Mouse (Mus musculus): ENCODE results near the gene Pheta1.

Pheta1 gene

DNA sequence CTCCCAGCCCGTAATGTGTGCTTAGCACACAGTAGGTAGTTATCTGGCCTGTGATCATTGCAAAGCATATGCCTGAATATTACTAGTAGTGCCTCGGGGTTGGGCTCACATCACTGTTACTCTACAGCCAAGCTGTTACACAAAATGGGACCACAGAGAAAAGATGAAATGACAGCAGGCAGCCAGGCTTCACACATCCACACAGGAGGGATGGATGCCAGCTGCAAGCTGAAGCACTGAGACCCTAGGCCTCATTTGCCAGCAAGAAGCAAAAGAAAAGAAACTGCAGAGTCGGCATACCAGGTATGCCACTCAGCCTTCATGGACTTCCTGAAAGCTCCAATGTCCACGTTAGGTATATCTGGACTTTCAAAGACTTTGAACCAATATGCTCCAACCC is 20.9 kb upstream of the Pheta1 start:
- no peak for DNase-seq

DNA sequence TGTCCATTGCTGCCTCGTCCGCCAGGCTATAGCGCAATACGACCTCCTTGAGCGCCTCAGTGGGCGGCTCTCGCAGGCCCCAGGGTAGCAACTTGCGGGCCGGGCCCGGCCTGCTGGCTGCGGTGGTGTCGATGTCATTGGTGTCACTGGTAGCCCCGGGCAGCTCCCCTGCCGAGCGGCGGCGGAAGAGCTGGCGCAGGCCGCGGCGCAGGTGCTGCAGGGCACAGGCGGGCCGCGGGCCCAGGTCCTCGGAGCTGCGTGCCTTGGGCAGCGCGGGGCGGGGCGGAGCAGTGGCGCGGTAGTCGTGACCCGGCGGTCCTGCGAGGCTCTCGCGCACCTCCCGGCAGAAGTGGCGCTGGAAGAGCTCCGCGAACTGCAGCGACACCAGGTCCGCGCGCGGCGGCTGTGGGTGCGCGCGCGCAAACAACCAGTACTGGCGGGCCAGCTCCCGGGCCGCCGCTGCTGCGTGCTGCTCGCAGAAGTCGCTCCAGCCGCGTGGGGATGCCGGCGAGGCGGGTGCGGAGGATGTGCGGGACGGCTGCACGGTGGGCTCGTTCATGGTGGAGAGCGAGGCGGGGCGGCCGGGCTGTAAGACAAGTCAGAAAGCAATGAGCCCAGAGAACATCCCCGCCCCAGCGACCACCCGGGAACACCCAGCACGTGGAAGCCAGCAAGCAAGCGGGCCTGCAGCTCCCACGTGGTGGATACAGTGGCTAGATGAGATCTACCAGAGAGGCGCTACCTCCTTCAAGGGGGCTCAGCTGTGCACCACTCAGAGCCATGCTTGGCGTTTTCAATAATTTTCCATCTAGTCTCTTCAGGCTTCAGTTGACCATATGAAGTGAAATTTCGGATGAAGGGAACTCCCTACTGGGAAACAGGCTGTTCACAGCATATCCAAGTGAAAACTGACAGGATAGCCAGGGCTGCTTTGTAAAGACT is 20.0 kb upstream of the Pheta1 start:
- no peak for DNase-seq

DNA sequence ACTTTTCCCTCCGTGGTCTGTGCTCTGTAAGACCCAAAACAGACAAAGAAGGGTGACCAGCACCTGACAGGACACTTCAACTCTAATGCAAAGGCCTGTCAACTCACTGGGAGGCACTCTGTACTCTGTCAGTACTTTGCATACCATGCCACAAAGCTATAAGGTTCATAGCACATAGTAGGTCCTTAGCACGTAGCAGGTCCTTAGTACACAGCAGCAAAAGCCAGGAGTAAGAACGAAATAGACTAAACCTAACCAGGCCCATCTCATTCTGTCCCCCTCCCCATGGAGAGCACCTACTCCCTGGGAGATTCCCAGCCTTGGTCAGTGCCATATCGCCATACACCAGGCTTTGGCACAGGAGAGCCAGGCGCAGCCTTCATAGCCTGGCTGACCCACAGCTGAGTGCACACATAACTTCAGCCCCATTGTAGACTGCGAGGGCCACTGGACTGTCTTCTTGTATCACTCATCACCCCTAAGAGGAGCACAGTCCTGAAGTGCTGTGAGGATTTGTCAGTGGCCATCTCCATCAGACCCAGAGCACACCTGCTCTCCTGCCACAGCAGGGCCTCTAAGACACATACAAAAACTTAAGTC is 17.7 kb upstream of the Pheta1 start:
- no peak for DNase-seq

DNA sequence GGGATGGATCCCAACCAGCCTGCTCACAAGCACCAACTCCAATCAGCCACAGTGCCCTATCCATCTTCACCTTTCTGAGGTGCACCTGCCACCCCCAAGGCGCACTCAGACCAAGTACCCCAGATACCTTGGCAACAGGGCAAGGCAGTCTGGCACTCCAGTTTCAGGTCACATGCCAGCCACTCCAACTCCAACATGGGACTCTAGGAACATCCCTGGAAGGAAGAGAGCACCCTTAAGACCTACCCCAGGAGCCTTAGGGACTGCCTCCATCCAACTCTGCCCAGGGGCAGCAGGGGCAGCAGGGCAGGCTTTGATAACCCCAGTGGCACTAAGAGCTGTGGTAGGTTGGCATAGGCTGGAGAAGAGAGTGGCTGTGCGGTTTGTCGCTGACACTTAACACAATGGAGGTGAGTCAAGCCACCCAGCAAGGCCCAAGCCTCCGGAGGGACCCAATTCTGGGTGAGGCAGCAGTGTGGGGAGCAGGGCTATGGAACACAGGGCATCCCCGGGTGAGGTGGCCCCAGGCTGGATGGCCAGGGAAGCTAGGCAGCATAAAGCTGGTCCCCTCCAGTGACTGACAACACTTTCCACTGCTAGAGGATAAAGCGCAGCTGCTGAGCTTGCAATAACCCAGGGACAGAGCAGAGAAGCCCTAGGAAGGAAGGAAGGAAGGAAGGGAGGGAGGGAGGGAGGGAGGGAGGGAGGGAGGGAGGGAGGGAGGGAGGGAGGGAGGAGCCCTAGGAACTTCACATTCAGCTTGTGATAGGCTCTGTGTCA is 16.2 kb upstream of the Pheta1 start:
- no peak for DNase-seq

DNA sequence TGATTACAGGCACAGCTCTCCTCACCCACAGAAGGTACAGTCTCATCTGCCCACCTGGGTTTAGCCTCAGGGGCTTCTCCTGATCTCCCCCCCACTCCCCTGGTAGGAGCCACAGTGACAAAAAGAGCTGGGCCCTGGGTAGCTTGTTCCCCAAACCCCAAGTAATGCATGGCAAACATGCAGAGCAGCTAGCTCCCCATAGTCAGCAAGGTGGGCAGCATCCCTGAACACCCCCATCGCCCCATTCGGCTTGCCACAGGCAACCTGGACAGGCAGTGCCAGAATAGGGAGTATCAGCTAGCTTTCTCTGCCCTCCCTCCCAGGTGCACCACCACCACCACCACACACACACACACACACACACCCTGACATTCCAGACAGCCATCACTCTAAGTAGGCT is 15.6 kb upstream of the Pheta1 start:
- no peak for DNase-seq

DNA sequence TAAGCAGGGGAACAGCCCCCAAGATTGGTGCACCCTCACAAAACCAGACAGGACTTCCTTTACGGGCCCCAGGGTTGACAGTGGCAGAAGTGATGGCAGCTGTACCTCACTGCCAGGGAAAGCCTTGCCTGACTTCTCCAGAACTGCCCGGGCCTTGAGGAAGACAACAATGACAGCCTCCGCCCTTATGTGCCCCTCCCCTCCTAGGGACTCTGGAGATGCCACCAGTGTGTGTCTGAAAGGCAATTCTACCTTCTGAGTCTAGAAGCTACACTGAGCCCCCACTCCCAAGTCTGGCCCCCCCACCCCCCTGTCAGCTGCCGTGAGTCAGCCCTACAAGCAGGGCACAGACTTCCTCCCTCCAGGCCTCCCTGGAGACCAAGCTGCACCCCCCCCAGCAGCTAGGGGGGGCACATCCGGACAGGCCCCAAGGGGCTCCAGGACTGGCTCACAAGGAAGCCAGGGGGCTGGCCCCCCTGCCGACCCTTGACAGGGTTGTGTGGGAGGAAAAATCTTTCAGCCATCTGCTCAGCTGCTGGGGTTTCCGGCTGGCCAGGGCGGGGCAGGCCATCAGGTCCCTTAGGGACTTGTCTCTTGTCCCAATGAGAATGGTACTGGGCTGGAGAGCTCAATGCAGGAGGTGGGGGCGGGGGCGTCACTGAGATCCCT is 15.1 kb upstream of the Pheta1 start:
- peak; percentile 56 to 76 for DNase-seq

DNA sequence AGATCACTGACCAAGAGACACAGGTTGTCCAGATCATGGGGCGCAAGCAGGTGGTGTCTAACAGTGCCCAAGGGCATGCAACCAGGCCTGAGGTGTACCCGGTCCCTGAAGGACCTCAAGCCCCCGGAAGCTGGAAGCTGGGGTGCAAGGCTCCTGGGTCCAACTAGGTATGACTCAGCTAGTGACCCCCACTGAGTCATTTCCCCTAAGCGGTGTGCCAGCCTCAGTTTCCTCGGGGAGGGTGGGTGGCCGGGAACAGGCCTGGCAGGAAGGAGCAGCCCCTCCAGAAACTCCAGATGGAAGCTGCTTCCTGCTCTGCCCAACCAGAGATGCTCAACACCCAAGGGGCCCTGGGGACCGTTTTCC is 14.6 kb upstream of the Pheta1 start:
- no peak for DNase-seq

DNA sequence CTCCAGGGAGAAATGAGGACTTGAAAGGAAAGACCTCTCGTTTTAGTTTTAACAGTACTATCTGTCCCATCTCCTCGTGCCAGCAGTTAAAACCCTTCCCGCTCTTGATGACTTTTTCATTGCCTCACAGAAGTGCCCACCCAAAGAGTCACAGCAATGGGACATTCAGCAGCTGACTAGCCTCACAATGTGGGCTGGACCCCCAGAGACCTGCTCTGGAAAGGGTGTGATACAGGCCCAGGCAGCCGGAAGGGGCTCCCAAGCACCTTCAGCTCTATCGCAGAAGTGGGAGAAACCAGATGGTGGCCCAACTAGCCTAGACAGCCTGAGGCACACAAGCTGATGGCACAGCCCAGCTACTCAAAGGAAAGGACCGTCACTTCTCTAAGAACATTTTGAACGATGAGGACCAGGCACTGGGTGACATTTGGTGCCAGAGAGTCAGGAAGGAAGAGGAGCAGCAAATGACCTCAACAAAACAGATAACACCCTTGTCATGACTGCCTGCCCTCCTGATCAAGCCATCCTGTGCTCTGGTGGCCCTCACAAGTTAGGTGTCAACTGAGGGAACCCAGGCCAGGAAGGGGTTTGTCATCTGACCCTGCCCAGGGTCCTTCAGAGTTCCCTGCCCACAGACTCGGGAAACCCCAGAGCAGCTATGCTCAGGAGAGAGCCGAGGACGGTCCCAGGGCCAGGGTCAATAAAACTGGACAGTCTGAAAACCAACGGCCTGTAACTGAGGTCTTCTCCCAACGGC is 13.6 kb upstream of the Pheta1 start:
- no peak for DNase-seq

DNA sequence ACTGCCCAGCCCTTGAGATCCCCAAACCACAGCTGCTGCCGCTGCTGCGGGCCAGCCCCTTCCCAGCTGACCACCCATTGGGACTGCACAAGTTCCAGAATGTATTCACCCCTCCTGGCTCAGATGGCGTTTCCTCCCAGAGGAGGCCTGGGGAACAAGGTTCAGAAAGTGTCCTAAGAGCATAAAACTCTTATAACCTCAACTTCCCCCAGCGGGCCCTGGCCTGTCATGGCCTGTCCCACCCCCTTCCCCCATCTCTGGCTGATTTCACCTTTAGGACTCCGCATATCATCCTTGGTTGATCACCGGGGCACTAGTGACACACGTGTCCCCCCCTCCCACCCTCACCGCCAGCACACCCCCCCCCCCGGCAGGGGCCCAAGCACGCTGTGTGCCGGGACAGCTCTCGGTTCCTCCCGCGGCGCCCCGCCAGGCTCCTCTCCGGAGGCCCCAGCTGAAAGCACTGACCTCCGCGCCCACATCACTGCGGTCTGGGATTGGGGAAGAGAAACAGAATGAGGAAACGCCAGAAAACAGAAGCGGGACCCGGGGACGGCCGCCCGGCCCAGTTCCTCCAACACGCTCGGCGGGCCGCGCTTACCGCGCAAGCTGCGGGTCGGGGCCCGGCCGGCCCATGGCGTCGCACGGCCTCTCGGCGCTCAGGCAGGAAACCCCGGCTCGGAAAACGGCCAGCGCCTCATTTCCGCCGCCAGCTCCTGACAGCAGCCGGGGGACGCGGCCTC is 12.7 kb upstream of the Pheta1 start:
- DNase-seq: peak; percentile 49 to 66

DNA sequence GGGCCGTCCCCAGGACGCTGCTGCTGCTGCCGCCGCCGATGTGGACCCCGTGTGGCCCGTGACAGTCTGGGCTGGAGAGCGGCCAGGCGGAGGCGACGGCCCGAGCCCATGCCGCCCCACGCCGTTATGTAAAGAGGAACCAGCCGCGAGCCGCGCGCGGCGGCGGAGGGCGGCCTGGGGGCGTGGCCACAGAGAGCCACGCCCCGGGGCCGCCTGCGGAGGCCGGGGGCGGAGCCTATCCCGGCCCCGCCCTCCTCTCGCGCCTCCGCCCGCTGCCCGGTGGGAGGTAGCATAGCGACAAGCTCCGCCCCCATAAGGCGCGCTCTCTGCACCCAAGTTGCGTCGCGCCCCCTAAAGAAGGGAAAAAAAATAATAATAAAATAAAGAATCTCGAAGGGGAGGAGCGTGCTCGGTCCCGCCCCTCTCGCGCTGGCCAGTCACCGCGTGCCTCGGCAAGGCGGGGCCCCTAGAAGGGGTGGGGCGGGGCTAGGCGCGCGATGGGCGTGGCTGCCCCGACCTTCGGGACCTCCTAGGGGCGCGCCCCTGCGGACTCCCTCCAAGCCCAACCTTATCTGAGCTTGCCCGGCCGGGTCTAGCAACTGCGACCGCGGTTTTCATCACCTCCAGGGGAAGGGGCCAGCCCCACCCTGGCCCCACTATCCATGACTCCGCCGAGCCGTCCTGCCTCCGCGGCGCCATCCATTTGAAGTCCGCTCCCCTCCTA is 11.9 kb upstream of the Pheta1 start:
- DNase-seq: peak; percentile 75 to 81

DNA sequence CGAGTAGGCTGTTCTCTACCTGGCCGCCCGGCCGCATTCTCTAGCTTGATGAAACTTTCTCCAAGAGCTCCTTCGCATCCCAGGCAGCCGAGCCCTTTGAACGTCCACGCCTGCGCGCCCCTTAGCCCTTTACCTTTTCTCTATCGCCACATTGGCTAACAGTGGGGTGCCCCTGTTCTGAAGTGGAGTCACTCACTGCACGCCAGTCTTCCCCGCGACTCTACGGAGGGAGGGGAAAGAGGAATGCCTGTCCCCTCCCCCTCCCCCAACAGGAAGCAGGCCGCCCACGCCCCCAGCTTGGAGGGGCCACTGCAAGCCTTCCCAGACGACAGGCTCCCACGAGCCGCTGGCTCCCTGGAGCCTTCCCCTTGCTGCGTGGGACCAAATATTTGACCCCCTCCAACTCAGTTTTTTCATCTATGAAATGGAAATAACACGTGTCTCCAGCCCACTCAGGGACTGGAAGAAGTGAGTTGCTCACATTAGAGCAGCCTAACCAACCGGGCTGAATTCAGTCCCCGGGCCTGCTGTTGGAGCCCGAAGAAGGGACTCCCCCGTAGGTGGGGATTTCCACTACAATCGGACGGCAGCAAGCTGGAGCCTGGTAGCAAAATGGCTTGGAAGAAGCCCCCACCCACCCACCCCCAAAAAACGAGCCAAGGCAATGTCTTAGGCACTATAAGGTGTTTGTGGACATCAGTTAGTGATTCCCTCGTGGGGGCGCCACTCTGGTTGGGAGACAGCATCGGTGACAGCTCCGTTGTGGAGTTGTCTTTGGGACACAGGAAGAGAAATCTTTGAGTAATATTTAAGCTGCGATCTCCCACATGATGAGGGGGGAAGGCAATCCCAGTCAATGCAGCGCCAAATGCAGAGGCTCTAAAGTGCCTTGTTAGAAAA is 11.1 kb upstream of the Pheta1 start, which contains the start of gene Sh2b3:
Sh2b3 (minus strand) TSS at position 206 of the 900 bp plus-strand sequence.
- DNase-seq: peak; percentile 52 to 70

DNA sequence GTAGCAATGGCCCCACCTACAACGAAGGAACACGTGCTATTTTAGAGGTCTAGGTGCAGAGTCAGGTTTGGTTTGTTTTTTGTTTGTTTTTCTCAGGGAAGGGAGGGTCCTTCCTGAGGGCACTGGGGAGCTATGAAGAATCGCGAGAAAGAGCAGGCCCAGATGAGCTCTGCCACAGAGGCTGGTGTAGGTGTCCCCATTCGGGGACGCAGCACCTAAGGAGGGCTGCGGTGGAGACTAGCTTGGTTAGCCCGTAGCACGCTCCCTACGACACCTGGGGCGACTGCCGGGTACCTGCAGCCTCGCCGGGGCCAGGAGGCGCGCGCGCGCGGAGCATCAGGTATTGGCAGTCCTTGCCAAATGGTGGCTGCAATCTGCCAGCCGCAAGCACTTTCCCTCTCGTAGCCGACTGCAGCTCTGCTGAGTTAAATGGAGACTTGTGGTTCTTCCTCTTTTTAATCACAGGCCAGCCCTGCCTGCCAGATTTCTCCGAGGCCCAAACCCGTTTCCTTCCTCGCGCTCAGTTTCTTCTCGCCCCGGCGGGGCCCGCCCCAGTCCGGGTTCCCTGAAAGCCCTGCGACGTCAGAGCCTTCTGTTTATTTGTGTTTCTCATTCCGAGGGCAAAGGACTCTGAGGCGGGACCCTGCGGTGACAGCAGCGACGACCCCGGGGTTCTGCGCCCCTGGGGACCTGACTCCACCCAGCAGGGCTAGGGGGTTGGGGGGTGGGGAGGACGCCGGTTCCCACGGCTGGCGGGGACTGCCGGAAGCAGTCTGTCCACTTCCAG is 10.2 kb upstream of the Pheta1 start:
- DNase-seq: peak; percentile 43 to 51

DNA sequence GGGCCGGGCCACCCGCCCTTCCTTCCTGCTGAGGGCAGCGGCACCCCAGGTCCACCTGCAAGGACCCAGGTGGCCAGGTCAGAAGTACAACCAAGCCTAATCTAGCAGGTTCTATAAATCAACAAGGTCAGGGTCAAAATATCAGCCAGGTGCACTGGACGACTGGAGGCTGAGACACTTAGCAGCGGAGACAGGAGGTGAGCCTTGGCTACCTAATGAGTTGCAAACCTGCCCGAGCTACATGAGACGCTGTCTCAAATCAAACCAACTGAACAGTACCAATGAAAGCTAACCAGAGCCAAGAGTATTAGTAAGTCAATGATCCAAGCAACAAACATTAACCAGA is 9.7 kb upstream of the Pheta1 start:
- no peak for DNase-seq

DNA sequence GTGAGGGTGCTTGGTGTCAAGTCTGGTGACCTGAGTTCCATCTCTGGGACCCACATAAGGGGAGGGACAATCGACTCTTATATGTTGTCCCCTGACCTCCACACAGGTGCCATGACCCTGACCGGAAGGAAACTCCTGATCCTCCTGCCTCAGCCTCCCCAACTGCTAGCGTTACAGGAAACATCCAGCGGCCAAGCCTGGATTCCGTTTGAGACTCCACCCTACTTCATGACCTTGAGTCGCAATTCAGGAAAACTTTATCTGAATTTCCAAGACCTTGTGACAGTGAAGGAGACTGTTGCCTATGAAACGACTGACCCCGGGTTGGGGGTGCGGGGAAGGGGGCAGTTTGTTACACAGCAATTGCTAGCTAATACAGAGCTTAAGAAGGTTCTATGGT is 7.3 kb upstream of the Pheta1 start:
- DNase-seq: no peak

DNA sequence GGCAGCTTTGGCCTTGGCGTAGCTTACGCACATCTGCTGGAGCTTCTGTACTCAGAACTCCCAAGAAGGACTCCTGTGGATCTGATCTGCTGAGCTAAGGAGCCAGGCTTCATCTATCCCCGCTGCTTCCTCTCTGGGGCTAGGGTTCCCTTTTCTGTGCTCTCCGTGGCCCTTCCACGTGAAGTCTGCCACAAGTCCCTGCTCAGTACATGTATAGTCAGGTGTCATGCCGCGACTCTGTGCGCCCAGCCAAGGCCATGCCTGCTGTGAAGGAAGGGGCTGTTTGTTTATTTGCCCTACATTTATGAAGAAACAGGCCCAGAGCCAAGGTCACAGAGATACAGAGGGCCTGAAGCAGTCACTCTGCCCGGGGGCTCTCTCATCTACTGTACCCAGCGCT is 6.8 kb upstream of the Pheta1 start:
- DNase-seq: no peak

DNA sequence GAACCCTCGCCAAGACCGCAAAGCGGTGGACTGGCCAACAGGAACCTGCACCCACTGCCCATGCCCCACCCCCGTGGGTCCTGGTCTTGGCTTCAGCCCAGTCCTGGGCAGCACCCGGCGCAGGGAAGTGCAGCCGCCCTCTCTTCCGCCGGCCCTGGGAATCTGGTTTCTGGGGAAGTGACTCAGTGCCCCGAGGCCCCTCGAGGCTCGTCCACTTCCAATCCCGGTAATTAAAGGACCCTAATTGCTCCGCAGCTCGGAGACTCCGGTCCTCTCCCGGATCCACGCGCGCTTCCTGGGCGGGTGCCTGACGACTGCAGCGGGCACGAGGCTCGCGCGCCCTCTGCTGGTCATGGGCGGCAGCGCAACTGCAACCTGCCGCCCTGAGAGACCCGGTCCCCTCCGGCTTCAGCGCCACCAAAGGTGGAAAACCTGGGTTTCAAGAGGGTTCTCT is 6.1 kb upstream of the Pheta1 start:
- peak; percentile 67 to 71 for DNase-seq

DNA sequence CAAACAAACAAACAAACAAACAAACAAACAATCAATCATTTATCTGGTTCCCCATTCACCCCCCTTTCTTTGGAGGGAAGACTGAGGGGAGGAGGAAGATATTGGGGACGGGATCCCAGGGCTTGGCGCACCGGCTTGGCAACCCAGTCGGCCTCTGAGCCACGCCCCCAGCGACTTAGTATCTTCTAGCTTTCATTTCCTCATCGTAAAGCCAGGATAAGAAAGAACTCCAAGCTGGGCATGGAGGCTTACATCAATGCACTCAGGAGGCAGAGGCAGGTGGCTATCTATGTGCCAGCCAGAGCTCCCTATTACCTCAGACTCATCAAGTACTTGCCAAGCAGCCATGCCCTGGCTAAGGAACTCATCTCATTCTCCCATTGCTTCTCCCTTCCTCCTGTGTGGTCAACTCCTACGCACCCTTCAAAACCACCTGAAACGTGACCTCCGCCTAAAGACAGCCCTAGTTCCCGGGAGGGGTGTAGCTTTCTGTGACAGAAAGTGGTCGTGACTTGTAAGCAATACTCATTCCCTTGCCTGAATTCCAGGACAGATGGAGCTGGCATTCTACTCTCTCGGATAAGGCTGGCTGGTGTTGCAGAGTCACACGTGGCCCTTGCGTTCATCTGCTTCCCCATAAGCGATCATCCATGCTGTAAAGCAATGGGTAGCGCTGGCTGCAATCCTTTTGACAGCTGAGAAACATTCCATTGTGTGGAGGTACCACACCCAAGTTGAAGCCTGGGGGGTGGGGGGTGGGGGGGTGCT is 5.5 kb upstream of the Pheta1 start:
- DNase-seq: no peak

DNA sequence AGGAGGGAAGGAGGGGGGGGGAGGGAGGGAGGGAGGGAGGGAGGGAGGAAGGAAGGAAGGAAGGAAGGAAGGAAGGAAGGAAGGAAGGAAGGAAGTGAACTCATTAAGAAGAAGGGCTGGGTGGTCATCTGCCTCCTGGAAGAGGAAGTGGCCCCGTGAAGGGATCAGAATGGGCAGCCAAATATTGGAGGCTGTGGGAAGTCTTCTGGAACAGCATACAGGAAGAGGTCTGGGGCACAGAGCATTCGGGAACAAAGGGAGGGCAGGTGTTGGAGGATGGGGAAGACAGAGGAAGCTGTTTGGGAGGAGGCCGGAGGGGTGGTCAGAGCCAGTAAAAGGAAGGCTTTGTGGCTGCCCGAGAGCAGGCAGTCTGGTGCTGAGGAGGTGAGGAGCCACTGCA is 3.4 kb upstream of the Pheta1 start:
- no peak for DNase-seq
